Mouse (Mus musculus): Measurements from ENCODE around the gene Pofut1.
A peak's percentile ranks its signal among the peaks of the same experiment; 100 is the strongest.
"Not testable (repeated sequence)": the region's sequence is repeated elsewhere in the genome, so short reads cannot be mapped to it uniquely, and the experiment has no call there.

The Pofut1 gene

GRCm38 (mm10) chr2:153239021-153239859 lies 2.1 kb upstream of the Pofut1 start:
- DNase-seq (ENCODE audit: low read depth, low spot score): no peak

GRCm38 (mm10) chr2:153239860-153240480 lies 1.4 kb upstream of the Pofut1 start:
- DNase-seq (ENCODE audit: low read depth, low spot score): no peak

- no peak for DNase-seq (ENCODE audit: low read depth, low spot score)
Observed at GRCm38 (mm10) chr2:153240701-153241235, 565 bp upstream of the Pofut1 start.

- no peak for DNase-seq (ENCODE audit: low read depth, low spot score)
Observed at GRCm38 (mm10) chr2:153242156-153242555, 823 bp downstream of the Pofut1 start.

- DNase-seq (ENCODE audit: low read depth, low spot score): no peak
Observed at GRCm38 (mm10) chr2:153249751-153250150, 8.4 kb downstream of the Pofut1 start.

GRCm38 (mm10) chr2:153256604-153257003 lies 15.3 kb downstream of the Pofut1 start:
- DNase-seq (ENCODE audit: low read depth, low spot score): no peak

GRCm38 (mm10) chr2:153259030-153259863 lies 17.9 kb downstream of the Pofut1 start:
- no peak for DNase-seq (ENCODE audit: low read depth, low spot score)

GRCm38 (mm10) chr2:153259864-153260674 lies 18.7 kb downstream of the Pofut1 start:
- no peak for DNase-seq (ENCODE audit: low read depth, low spot score)

- DNase-seq (ENCODE audit: low read depth, low spot score): no peak
Observed at GRCm38 (mm10) chr2:153263053-153263452, 21.7 kb downstream of the Pofut1 start.

- no peak for DNase-seq (ENCODE audit: low read depth, low spot score)
Observed at GRCm38 (mm10) chr2:153267331-153267730, 26.0 kb downstream of the Pofut1 start.

GRCm38 (mm10) chr2:153270231-153270915 lies 29.0 kb downstream of the Pofut1 start:
- not testable (repeated sequence) for DNase-seq (ENCODE audit: low read depth, low spot score)

GRCm38 (mm10) chr2:153274200-153274918 lies 33.0 kb downstream of the Pofut1 start:
- DNase-seq (ENCODE audit: low read depth, low spot score): not testable (repeated sequence)

- no peak for DNase-seq (ENCODE audit: low read depth, low spot score)
Observed at GRCm38 (mm10) chr2:153274919-153275247, 33.5 kb downstream of the Pofut1 start.

GRCm38 (mm10) chr2:153275577-153275976 lies 34.2 kb downstream of the Pofut1 start:
- not testable (repeated sequence) for DNase-seq (ENCODE audit: low read depth, low spot score)

GRCm38 (mm10) chr2:153276440-153276839 lies 35.1 kb downstream of the Pofut1 start:
- no peak for DNase-seq (ENCODE audit: low read depth, low spot score)

- not testable (repeated sequence) for DNase-seq (ENCODE audit: low read depth, low spot score)
Observed at GRCm38 (mm10) chr2:153276846-153277245, 35.5 kb downstream of the Pofut1 start.

GRCm38 (mm10) chr2:153278357-153278756 lies 37.0 kb downstream of the Pofut1 start:
- DNase-seq (ENCODE audit: low read depth, low spot score): no peak

GRCm38 (mm10) chr2:153283919-153284318 lies 42.6 kb downstream of the Pofut1 start:
- DNase-seq (ENCODE audit: low read depth, low spot score): no peak

- DNase-seq (ENCODE audit: low read depth, low spot score): no peak
Observed at GRCm38 (mm10) chr2:153286524-153286923, 45.2 kb downstream of the Pofut1 start.

GRCm38 (mm10) chr2:153287835-153288234 lies 46.5 kb downstream of the Pofut1 start:
- DNase-seq (ENCODE audit: low read depth, low spot score): peak; percentile 36
